Mouse (Mus musculus) heart, embryonic 16.5 days (tissue): Measurements from ENCODE around the gene Cebpz. TPM values are rescaled to one million over a fixed set of nuclear protein-coding genes. Genes with fewer than 3 reads are reported as not detected.

Experiments
- ATAC-seq: fragments of 200-750 bp; cut with Nextera tagmentation; replicated peaks from 2 replicates; pipeline ENCODE4 v1.8.0; 2017; ENCODE audit warnings: moderate number of reproducible peaks; ENCODE audit not compliant: insufficient read depth, low FRiP score; ENCODE audit errors: extremely low read depth
- H3K27ac ChIP-seq: fragments of 300-500 bp; sonication (generic); 2 replicates; pipeline ENCODE4 v1.5.1; 2014; ENCODE audit warnings: mild to moderate bottlenecking, low read length, control low read depth, moderate library complexity
- H3K27me3 ChIP-seq: fragments of 300-500 bp; sonication (generic); 2 replicates; pipeline ENCODE4 v1.6.1; 2014; ENCODE audit warnings: low read length, mixed read lengths; ENCODE audit not compliant: control insufficient read depth, insufficient read depth
- H3K36me3 ChIP-seq: fragments of 300-500 bp; sonication (generic); 2 replicates; pipeline ENCODE4 v1.6.1; 2014; ENCODE audit not compliant: control insufficient read depth, insufficient read depth
- H3K4me1 ChIP-seq: fragments of 300-500 bp; sonication (generic); 2 replicates; pipeline ENCODE4 v1.6.1; 2014; ENCODE audit warnings: low read length, mixed read lengths; ENCODE audit not compliant: control insufficient read depth, insufficient read depth
- H3K4me2 ChIP-seq: fragments of 300-500 bp; sonication (generic); 2 replicates; pipeline ENCODE4 v1.6.1; 2014; ENCODE audit warnings: low read depth, mild to moderate bottlenecking, control low read depth, low read length
- H3K4me3 ChIP-seq: fragments of 300-500 bp; sonication (generic); 2 replicates; pipeline ENCODE4 v1.5.1; 2014; ENCODE audit warnings: mild to moderate bottlenecking, control low read depth, low read length
- H3K9ac ChIP-seq: fragments of 300-500 bp; sonication (generic); 2 replicates; pipeline ENCODE4 v1.6.1; 2014; ENCODE audit warnings: low read length, control low read depth
- H3K9me3 ChIP-seq: fragments of 300-500 bp; sonication (generic); replicated peaks from 2 replicates; pipeline ENCODE4 v1.6.1; 2016; ENCODE audit warnings: low read length; ENCODE audit not compliant: control insufficient read depth
- WGBS: fragments of 180-500 bp; shearing (Covaris S2); extraction: QIAGEN DNeasy Blood & Tissue Kit; methylation state at CpG from one replicate; pipeline ENCODE4 v1.1.7; 2014; 5-methylcytosine and 5-hydroxymethylcytosine counted together
- polyA plus RNA-seq: library from polyadenylated mRNA; unstranded; fragments of >200 nt; fragmentation: Nextera tagmentation; extraction: Ambion mirVana; gene quantifications from 2 replicates; pipeline ENCODE4 v1.2.1, GENCODE M21; 2015

Gene Cebpz
- polyA plus RNA-seq, 1 experiment from 2014 or later: 29.8 TPM

- no peak for ATAC-seq
- WGBS: 82% methylated on average over 4 of the region's 4 CpGs
- Histone ChIP-seq H3K27me3 (no peaks in the 10 kb centered on the region), H3K9me3 (peaks cover 2% of the 10 kb centered on the region; the same call in 1 of the 2 replicates), H3K27ac (no peak overlapping the region), H3K9ac (no peak overlapping the region), H3K36me3 (no peaks in the 10 kb centered on the region), H3K4me1 (no peaks in the 10 kb centered on the region), H3K4me2 (no peak overlapping the region), H3K4me3 (no peak overlapping the region)
These were observed 48.3 kb downstream of the Cebpz start for GRCm38 (mm10) chr17:78888554-78888953.

GRCm38 (mm10) chr17:78885286-78886065 lies 51.4 kb downstream of the Cebpz start:
- H3K4me1 ChIP-seq: peaks cover 8% of the 10 kb centered on the region
- H3K9me3 ChIP-seq: peaks cover 2% of the 10 kb centered on the region; the same call in 1 of the 2 replicates
- ATAC-seq: no peak
- H3K9ac ChIP-seq: no peak overlapping the region
- H3K4me3 ChIP-seq: no peak overlapping the region
- H3K27ac ChIP-seq: no peak overlapping the region
- H3K36me3 ChIP-seq: no peaks in the 10 kb centered on the region
- no peaks in the 10 kb centered on the region for H3K27me3 ChIP-seq
- WGBS: 73% methylated on average over 5 of the region's 5 CpGs
- H3K4me2 ChIP-seq: no peak overlapping the region

- Histone ChIP-seq H3K27ac (no peak overlapping the region), H3K9me3 (peaks cover 2% of the 10 kb centered on the region; the same call in 1 of the 2 replicates), H3K9ac (no peak overlapping the region), H3K4me1 (peaks cover 8% of the 10 kb centered on the region), H3K36me3 (no peaks in the 10 kb centered on the region; the same call in 1 of the 2 replicates), H3K4me3 (no peak overlapping the region), H3K27me3 (no peaks in the 10 kb centered on the region), H3K4me2 (no peak overlapping the region)
- WGBS: 88% methylated on average over 4 of the region's 4 CpGs
- ATAC-seq: no peak
These were observed 53.6 kb downstream of the Cebpz start for GRCm38 (mm10) chr17:78883291-78883690.

- peaks cover 8% of the 10 kb centered on the region for H3K4me1 ChIP-seq
- peak within 1 kb of the TSS; percentile 57 for H3K4me2 ChIP-seq
- H3K4me3 ChIP-seq: peak within 1 kb of the TSS; percentile 84
- WGBS: 1% methylated on average over 28 of the region's 28 CpGs
- ATAC-seq: peak; percentile 99
- H3K9ac ChIP-seq: peak within 1 kb of the TSS; percentile 88
- H3K27me3 ChIP-seq: no peaks in the 10 kb centered on the region
- peaks cover 7% of the 10 kb centered on the region for H3K36me3 ChIP-seq
- peaks cover 2% of the 10 kb centered on the region; the same call in 1 of the 2 replicates for H3K9me3 ChIP-seq
- peak within 1 kb of the TSS; percentile 87 for H3K27ac ChIP-seq
These were observed 54.3 kb downstream of the Cebpz start, which contains the start of gene Eif2ak2 for GRCm38 (mm10) chr17:78882401-78883112. TSS of gene Eif2ak2 (minus strand) at chr17:78882573.

GRCm38 (mm10) chr17:78881878-78882304 lies 55.0 kb downstream of the Cebpz start:
- Histone ChIP-seq H3K4me1 (peaks cover 8% of the 10 kb centered on the region), H3K9ac (peak overlapping the region; percentile 88), H3K27ac (peak overlapping the region; percentile 87), H3K27me3 (no peaks in the 10 kb centered on the region), H3K36me3 (peaks cover 8% of the 10 kb centered on the region), H3K4me2 (peak overlapping the region; percentile 57), H3K4me3 (peak overlapping the region; percentile 84), H3K9me3 (peaks cover 2% of the 10 kb centered on the region; the same call in 1 of the 2 replicates)
- 15% methylated on average over 3 of the region's 7 CpGs for WGBS
- peak; percentile 45; the same call in 1 of the 2 replicates for ATAC-seq

- no peaks in the 10 kb centered on the region for H3K4me1 ChIP-seq
- H3K4me2 ChIP-seq: no peak overlapping the region
- 89% methylated on average over 6 of the region's 6 CpGs for WGBS
- H3K4me3 ChIP-seq: no peak overlapping the region
- H3K27ac ChIP-seq: no peak overlapping the region
- ATAC-seq: no peak
- H3K36me3 ChIP-seq: peaks cover 22% of the 10 kb centered on the region
- no peak overlapping the region for H3K9ac ChIP-seq
- H3K27me3 ChIP-seq: no peaks in the 10 kb centered on the region
- H3K9me3 ChIP-seq: no peaks in the 10 kb centered on the region
These were observed 63.0 kb downstream of the Cebpz start for GRCm38 (mm10) chr17:78873886-78874285.

Other genes with a start within 250 kb of the Cebpz start
- 12.4 and 12.7 TPM in 2 replicates for gene Strn, start 199.9 kb downstream of the Cebpz start, polyA plus RNA-seq
- gene Heatr5b, start 101.7 kb downstream of the Cebpz start, polyA plus RNA-seq: 24.7 and 28.7 TPM in 2 replicates
- 38.5 and 43.7 TPM in 2 replicates for gene Gpatch11, start 101.5 kb downstream of the Cebpz start, polyA plus RNA-seq
- 9.6 and 10.4 TPM in 2 replicates for gene Eif2ak2, start 54.5 kb downstream of the Cebpz start, polyA plus RNA-seq
- gene Sult6b1, start 30.1 kb downstream of the Cebpz start, polyA plus RNA-seq: 0.16 and 0.17 TPM in 2 replicates
- 80.1 and 83.0 TPM in 2 replicates for gene Cebpzos, start 20.6 kb downstream of the Cebpz start, polyA plus RNA-seq
- 63.5 and 66.1 TPM in 2 replicates for gene Ndufaf7, start 70 bp upstream of the Cebpz start, polyA plus RNA-seq
- gene Prkd3, start 83.8 kb upstream of the Cebpz start, polyA plus RNA-seq: 23.1 and 24.0 TPM in 2 replicates
- gene Qpct, start 114.8 kb upstream of the Cebpz start, polyA plus RNA-seq: 18.6 and 24.8 TPM in 2 replicates